Mouse (Mus musculus): Measurements from ENCODE around the gene Nfix.

Gene Nfix

DNA sequence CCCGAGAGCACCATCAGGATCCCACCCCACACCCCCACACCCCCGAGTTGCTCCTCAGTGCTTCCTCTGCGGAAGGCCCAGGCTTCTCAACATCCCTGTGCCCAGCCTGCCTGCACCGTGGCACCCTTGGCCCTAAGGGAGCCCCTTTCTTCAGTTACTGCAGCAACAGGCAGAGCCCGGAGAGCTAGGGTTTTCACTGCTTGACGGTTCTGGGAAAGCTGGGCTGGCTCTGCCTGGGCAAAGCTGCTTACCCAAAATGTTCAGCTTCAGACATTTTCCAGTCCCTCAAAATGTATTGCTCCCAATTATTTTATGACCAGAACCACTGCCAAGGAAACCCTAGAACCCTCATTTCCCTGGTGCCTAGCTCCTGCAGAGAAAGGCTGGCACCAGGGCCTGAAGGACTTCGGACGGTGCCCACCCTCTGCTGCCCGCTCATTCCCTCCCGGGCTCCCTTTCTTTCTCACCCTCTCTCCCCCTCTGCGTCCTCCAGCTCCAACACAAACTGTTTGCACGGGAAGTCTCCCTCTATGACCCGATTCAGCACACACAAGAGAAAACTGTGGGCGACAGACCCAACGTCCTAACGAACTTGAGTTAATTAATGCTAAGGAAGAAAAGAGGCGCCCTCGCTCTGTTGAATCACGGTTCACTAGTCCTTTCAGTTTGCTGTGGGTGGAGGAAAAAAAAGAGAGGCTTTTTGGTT is 20.5 kb downstream of the Nfix start:
- DNase-seq = no peak

DNA sequence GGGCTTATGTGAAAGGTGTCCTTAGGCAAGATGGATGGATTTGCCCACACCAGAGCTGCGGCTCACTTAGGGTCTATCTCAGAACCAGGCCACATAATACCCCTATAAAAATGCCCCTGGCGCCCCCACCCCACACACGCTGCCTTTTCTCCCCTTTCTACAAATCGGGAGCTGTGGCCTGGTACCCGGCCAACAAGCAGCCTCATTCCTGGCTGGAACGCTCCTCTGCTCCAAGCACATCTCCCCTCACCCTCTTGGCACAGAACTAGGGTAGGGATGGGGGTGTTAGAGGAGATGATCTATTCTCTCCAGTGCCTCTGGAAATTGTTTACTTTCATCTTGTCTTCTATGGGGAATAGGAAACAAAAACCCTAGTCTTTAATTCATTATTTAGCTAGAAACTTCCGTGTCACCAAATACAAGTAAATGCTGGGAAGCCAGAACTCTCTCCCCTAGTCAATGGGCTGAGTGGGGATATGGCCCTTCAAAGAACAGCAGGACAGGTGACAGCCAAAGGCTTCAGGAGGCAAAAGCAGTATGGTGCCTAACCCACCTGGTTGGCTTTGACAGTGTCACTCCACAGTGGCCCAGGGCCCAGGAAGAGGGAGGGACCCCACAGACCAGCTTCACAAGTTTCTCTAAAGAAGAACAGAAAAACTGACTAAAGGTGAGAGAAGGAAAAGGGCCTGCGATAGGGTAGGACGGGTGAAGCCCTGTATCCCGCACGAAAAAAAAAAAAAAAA is 21.3 kb downstream of the Nfix start:
- no peak for DNase-seq

DNA sequence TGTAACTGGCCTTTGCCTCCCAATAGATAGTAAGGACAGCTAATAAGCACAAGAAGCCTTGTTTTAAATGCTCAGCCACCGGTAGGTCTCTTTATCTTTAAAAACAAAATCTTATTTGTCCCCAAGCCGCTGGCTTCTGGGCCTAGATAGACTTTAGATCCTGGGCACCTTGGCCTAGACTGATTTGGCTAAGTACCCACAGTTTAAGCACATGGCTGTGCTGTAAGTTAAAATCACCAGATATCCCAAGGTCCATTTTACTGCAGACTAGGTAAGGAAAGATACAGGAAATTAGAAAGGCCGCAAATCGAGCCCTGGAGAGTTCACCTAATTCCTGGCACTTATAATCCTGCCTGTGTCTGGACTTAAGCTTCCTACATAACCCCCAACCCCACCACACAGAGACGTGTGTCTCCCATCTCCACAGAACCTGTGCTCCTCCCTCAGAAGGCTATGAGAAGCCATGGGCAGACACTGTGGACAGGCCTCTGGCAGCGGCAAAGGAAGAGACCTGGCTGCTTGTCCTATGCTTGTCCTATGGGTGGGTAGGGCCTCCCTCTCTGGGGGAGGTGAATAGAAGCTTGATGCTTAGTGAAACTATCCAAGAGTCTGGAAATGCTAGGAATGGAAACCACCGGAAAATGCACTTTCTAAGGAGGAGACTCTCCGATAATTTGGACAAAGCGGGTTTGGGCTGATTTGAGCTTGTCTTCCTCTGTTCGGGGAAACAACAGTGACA is 22.1 kb downstream of the Nfix start:
- no peak for DNase-seq

DNA sequence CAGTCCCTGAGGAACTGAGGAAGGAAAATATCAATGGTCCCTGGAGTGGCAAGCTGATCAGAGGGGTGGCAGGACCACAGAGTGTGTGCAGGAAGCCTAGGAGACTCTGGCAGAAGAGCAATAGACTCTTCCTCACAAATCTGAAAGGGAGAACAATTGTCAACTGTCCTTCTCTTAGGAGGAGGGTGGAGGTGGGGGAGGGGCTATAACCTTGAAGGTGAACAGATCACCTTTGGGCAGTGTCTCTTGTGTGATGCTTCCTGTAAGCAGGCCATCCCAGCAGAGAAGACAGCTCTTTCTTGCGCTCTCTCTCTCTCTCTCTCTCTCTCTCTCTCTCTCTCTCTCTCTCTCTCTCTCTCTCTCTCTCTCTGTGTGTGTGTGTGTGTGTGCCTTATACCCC is 23.6 kb downstream of the Nfix start:
- no peak for DNase-seq

DNA sequence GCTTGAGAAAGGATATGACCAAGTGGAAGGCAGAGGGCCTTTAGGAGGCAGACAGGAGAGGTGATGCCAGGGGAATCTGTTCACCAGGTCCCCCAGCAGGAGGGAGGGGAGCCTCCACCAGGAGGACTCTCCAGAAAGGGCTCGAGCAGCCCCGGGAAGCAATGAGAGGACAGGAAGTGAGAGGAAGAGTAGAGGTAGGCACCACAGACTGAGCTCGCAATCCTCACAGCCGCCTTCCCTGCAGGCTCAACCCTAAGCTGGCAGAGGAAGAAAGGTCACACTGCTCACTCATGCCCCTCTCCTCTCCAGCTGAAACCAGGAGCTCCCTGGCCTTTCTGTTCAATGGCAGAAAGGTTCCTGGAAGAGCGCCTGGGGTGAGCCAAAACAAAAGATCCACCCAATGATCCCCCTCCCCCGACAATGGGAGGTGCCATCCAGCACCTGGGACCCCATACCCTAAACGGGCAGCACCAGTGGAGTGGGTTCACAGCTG is 24.5 kb downstream of the Nfix start:
- DNase-seq = no peak

DNA sequence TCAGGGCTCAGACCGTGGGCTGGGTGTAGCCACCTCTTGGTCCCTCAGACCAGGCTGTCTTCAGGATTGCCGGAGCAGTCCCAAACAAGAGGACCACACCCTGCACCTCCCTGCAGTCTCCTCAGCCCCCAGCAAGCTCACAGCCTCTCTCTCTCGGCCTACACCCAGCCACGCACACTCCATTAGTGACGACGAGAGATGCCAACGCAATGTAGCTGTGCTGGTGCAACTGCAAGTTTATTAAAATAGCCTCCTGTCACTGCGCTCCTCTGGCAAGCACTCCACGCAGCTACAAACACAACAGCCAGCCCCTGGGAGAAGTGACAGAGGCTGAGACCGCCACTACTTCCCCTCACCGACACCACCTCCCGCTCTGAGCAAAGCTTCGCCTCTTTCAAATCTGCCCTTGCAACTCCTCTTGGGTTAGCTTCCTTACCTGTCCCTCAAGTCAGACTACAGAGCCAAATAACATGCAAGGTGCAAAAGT is 25.0 kb downstream of the Nfix start:
- no peak for DNase-seq

DNA sequence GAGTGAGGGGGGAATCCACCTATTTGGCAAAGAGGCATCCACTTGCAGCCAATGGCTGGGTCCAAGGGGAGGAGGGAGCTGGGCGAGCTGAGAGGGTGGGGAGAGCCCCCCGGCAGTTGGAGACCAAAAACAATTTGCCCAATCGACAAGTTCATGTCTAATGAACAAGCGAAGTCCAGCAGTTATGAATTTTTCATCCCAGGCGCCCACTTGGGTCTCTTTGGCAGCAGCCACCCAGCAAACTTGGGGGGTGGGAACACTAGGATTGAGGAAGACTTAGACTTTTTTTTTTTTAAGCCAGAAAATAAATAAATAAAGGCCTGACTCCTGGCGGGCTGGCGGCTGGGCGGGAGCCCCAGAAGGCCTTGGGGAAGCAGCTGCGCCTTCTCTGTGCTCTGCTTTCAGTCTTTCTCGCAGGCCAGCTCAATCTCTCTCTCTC is 25.7 kb downstream of the Nfix start:
- no peak for DNase-seq

DNA sequence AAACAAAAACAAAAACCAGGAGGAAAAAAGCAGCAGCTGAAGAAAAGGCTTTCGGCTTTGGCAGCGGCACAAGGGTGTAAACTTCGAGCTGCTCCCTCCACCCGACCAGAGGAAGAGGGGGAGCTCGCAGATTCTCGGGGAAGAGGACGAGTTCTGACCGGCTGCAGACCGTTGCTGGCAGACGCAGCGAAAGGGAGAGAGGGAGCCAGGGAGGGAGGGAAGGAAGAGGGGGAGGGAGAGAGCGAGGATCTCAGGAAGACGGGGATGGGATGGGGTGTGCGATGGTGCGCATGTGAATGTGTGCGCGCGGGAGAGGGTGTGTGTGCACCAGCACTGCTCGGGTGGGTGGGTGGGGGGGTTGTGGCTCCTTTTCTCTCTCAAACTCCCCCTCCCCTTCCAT is 26.3 kb downstream of the Nfix start:
- peak; percentile 23 for DNase-seq

DNA sequence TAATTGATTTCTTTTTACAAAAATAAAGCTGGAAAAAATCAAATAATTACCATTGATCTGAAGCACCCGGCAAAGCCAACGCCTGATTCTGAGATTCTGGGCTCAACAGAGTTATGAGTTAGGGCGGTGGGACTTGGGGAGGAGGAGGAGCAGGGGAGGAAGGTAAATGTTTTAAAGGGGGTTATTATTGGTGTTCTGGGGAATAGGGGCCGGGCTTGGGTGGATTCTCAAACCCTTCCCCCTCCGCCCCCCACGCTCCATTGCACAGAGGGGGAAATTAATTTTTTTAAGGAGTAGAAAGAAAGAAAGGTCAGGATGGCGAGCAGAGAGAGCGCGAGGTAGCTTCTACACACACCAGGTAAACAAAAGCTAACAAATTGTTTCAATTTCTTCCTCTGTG is 26.8 kb downstream of the Nfix start:
- DNase-seq = no peak

DNA sequence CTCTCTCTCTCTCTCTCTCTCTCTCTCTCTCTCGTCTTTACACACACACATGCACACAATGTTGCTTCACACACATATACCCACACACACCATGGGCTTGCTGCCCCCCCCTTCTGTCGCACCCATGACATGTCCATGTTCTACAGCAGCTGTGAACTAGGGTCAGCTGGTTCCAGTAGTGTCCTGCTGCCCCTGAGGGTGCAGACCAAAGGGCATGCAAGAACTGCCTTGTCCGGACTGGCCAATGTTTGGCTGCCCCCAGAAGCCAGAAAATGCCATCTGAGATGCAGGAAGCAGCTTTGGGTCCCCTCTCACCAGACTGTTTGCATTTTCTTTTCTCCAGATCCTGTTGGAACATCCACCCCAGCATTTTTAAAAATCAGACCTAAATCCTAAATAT is 27.5 kb downstream of the Nfix start:
- DNase-seq = no peak

DNA sequence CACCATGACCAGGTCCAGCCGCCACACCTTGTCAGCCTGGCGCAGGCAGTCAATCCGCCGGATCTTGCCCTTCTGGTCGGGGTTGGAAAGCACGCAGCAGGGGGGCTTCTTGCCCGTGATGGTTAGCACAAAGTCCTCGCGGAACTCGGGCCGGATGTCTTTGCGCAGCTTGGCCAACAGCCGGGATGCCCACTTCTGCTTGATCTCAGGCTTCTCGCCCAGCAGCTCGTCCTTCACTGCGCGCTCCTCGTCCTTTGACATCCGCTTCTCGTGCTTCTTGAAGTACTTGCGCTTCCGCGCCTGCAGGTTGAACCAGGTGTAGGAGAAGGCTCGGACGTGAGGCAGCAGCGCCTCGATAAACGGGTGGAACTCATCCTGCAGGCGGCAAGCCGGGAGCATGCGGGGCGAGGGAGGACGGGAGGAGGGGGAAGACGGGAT is 28.2 kb downstream of the Nfix start:
- DNase-seq = peak; percentile 35

DNA sequence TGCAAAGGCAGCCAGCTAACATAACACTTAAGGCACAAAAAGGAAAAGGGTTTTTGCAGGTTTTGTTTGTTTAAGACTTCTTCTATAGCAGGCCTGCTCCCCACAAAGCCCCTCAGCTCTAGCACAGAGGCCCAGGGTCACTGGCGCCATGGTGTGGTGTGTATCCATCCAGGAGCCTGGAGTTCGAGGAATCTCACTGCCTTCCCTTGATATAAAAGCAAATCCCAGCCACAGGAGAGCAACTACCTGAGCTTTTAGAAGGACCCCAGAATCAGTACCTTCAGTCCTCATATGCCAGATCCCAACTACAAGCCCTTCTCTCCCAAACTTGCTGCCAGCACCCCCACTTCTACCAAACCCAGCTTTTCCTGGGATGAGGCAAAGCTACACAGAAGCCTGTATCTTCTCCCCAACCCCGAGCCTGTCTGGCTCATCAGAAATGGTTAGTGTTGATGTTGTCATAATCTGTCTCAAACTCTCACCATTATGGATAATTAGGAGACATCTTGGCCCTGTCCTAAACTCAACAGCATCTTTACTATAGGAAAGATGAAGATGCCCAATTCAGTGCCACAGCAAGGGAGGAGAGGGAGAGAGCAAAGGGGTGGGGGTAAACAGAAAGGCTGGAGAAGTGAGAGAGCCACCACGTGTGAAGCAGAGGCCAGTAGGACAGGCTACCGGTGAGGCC is 29.0 kb downstream of the Nfix start:
- no peak for DNase-seq

DNA sequence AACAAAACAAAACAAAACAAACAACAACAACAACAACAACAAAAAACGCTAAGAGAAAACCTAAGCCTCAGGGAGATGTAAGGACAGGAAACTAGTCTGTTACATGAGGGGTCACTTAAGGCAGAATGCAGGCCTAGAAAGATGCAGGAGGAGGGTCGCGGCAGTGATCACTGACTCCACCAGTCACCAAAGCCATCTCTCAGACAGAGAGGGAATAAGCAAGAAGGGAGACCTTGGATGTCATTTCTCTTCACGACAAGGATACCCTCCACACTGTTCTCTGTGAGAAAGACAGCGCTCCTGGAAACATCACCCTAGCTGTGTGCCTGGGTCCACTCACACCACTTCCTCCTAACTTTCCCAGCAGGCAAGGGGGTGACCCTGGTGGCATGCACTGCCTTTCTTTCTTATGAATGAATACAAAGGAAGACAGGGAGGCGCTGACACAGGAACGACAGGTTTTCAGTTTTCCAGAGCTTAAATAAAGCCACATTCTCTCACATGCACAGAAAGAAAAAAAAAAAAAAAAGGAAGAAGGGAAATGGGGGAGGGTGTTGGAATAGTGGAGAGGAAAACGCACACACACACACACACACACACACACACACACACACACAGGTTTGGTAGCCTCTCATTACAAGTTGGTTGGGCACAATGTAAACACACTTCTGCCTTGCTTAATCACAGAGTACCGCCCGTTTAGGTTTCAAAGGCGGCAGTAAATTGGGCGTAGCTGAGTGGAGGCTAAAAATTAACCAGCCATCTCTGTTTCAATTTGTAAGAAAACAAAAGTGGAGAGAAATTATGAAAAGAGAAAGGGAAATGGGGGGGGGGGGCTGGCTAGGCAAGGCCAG is 29.8 kb downstream of the Nfix start:
- DNase-seq = no peak

DNA sequence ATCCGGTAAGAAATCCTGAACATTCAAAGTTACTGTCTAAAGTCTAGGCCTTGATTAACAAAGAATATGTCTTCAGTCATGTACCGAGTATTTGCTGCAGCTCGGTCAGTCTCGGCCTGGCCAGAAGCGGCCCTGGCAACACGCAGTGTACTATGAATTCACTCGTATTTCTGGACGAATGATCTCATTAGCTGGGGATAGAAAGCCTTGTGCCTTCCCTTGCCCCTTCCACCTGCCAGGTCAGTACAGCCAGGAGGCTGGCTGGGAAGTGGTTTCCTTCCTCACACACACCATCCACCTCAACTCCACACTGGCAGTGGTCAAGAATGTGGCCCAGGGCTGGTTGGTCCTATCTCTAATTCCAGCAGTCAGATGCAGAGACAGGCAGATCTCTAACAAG is 30.8 kb downstream of the Nfix start:
- no peak for DNase-seq

DNA sequence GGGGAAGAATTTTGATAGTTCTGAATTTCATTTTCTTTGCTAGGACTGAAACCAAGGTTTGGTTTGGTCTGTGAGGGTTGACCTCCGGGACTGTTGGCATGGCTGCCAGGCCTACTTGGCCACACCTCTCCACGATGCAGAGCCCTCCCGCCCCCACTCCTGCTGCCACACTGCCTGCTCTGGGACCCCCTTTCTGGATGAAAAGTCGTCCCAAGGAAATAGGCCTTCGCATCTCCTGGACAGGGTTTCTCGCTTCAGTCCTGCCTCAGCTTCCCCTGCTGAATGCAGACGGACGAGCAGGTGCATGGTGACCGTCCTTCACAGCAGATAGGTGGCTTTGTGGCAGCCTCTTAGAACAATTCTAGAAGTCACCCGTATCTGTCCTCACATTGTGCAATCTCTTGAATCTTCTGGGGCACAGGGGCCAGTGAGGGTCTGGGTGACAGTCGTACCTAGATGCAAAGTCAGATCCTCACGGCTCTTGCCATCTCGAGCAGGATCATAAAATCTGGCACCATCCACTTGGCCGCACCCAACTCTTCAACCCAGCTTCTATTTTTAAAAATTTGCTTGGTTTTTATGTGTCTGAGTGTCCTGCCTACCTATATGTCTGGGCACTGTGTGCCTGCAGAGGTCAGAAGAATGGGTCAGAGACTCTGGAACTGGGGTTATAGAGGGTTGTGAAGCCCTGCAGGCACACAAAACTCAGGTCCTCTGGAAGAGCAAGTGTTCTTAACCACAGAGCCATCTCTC is 31.6 kb downstream of the Nfix start:
- DNase-seq = no peak

DNA sequence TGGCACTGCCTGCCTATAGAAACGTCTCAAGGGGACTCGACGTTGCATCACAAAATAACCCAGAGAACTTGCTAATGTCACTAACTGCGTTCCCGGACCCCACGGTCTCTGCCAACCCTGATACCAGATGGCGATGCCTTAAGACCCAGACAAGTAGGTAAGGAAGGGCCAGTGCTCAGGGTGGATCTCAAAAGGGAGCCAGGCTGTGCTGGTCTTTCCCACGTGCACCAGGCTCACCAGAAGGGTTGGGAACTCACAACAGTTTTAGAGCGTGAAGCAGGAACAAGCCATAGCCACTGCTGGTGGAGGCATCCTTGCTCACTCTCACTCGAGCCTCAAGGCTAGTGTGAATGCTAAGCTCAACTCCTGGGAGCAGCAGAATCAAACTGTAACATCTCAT is 32.9 kb downstream of the Nfix start:
- DNase-seq = no peak

DNA sequence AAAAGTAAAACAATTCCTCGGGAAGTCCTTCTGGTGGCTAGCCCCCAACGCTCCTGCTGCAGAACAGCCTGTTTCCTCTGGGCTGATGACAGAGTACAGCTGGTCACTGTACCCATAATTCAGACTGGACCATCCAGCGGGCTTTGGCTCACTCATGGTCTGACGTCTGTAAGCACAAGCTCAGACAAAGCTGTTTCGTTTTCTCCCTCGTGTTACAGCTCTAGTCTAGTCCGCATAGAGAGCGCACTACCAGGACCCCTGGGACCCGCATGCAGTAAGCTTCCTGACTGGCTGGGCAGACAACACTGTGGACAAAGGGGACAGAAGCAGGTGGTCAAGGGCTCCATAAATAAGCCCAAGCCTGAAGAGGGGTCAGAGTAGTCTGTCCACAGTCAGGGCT is 33.7 kb downstream of the Nfix start:
- no peak for DNase-seq

DNA sequence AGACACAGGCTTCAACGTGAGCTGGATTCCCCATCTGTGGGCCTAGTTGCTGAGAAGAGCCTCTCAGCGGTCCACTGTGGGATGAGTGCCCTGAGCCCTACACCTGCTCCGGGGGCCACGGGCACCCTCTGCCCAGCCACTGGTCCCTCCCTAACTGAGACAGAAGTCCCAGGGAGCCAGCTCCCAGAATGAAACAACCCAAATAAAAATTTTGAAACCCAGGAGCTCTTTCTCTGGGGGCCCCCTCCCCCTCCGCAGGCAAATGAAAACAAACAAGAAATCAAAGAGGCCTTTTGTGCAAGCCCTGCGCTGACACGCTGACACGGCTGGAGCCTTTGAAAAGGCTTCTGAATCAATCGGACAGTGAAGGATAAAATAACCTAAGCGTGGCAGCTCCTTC is 34.5 kb downstream of the Nfix start:
- no peak for DNase-seq

DNA sequence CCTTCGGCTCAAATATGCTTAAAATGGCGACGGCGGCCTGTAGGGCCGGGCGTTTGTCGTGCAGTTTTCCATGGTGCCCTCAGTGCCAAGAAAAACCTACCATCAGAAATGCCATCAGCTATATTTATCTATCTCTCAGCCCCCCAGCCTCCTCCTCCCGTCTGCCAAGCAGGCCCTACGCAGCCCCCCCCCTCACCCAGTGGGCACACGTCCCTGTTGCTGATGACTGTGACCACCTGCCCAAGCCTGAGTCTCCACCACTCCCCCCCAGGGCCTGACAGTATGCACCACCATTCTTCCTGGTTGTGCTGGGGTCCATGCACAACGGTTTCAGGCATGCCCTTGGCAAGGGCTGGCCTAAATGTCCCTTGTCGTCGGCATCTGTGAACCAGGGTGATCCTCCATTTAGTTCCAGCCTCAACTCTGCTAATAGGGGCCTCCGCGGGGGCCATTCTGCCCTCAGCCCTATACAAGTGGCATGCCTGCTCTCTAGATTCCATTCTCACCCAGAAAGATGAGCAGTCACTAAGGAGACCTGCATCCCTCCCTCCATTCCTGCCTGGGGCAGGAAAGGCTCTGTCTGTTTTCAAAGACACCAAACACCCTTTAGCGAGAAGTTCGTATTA is 35.2 kb downstream of the Nfix start:
- DNase-seq = no peak

DNA sequence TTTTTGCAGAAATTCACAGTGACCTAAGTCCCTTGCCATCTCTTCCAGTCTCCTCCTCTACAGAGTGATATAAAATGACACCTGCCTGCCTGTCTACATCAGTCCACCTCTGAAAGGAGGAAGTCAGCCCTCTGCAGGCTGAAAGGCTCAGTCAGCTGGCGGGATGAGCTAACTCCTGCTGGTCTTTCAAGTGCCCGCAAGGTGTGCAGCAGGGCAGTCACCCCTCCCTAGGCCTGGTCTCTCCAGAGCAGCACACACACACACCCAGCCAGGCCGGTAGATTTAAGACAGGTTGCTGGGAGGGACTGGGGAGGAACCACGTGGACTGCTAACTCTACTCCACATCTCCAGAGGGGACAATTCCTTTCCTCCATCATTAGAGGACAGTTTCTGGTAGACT is 36.0 kb downstream of the Nfix start:
- no peak for DNase-seq

DNA sequence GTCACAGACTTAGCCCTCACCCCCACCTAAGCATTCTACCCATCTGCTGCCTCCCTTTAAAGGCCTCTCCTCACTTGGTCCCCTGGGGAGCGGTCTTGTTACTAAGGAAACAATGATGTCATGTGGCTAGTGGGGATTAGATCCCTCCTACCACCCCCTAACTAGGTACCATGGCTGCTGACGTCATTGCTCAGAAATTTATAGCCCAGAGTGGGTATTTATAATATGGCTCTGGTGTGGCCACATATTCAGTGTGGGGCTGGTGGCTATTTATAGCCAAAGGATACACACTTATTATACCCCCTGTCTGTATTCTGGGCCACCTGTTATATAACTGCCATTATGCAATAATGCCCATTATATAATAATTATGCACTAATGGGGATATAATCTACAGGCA is 39.2 kb downstream of the Nfix start:
- DNase-seq = no peak
